Mouse (Mus musculus): Measurements from ENCODE around the gene Runx2.

Runx2 gene

GRCm38 (mm10) chr17:44592067-44592736 is 222.4 kb downstream of the Runx2 start:
- no peak for DNase-seq (ENCODE audit: low read depth, low spot score)

GRCm38 (mm10) chr17:44588470-44588869 is 226.1 kb downstream of the Runx2 start:
- DNase-seq (ENCODE audit: low read depth, low spot score) = peak; percentile 30

GRCm38 (mm10) chr17:44588020-44588419 is 226.6 kb downstream of the Runx2 start:
- DNase-seq (ENCODE audit: low read depth, low spot score) = peak; percentile 41

GRCm38 (mm10) chr17:44586196-44586595 is 228.4 kb downstream of the Runx2 start:
- DNase-seq (ENCODE audit: low read depth, low spot score) = no peak

GRCm38 (mm10) chr17:44584781-44585180 is 229.8 kb downstream of the Runx2 start:
- no peak for DNase-seq (ENCODE audit: low read depth, low spot score)

GRCm38 (mm10) chr17:44577791-44578190 is 236.8 kb downstream of the Runx2 start:
- DNase-seq (ENCODE audit: low read depth, low spot score) = no peak

- no peak for DNase-seq (ENCODE audit: low read depth, low spot score)
Measured at GRCm38 (mm10) chr17:44570899-44571298, 243.7 kb downstream of the Runx2 start.

GRCm38 (mm10) chr17:44569020-44569621 is 245.5 kb downstream of the Runx2 start:
- no peak for DNase-seq (ENCODE audit: low read depth, low spot score)

GRCm38 (mm10) chr17:44566992-44567391 is 247.6 kb downstream of the Runx2 start:
- no peak for DNase-seq (ENCODE audit: low read depth, low spot score)

- no peak for DNase-seq (ENCODE audit: low read depth, low spot score)
Measured at GRCm38 (mm10) chr17:44565884-44566515, 248.6 kb downstream of the Runx2 start.

- DNase-seq (ENCODE audit: low read depth, low spot score) = no peak
Measured at GRCm38 (mm10) chr17:44565311-44565831, 249.2 kb downstream of the Runx2 start.

- no peak for DNase-seq (ENCODE audit: low read depth, low spot score)
Measured at GRCm38 (mm10) chr17:44564611-44565198, 249.9 kb downstream of the Runx2 start.

GRCm38 (mm10) chr17:44560016-44560415 is 254.6 kb downstream of the Runx2 start:
- DNase-seq (ENCODE audit: low read depth, low spot score) = peak; percentile 64

GRCm38 (mm10) chr17:44557199-44558111 is 257.1 kb downstream of the Runx2 start:
- no peak for DNase-seq (ENCODE audit: low read depth, low spot score)

- no peak for DNase-seq (ENCODE audit: low read depth, low spot score)
Measured at GRCm38 (mm10) chr17:44554941-44555340, 259.7 kb downstream of the Runx2 start.

GRCm38 (mm10) chr17:44549551-44549950 is 265.0 kb downstream of the Runx2 start:
- DNase-seq (ENCODE audit: low read depth, low spot score) = no peak

- DNase-seq (ENCODE audit: low read depth, low spot score) = no peak
Measured at GRCm38 (mm10) chr17:44547922-44548321, 266.7 kb downstream of the Runx2 start.

- DNase-seq (ENCODE audit: low read depth, low spot score) = peak; percentile 50
Measured at GRCm38 (mm10) chr17:44546801-44547200, 267.8 kb downstream of the Runx2 start.

GRCm38 (mm10) chr17:44545141-44545813 is 269.3 kb downstream of the Runx2 start:
- DNase-seq (ENCODE audit: low read depth, low spot score) = peak; percentile 36

GRCm38 (mm10) chr17:44542706-44543105 is 271.9 kb downstream of the Runx2 start:
- DNase-seq (ENCODE audit: low read depth, low spot score) = no peak

- DNase-seq (ENCODE audit: low read depth, low spot score) = no peak
Measured at GRCm38 (mm10) chr17:44540699-44541098, 273.9 kb downstream of the Runx2 start.
